In the genomic region with DNA sequence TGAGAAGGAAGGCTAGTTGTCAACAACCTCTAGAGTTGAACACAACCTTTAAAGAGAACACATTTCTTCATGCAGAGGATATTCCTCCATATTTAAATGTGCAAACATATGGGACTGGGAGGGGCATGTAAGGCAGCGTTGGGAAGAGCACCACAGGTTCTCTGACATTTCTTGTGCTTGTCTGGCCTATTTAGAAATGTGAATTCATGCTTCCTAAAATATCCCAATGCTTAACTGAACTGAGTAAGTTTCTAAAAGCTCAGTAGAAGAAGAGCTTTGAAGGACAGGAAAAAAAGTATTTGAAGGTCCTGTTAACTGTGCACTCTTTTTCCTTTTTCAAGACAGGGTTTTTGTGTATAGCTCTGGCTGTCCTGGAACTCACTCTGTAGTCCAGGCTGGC, we compare ENCODE assay signal across 12 mouse cellular contexts. TPM values are rescaled to one million over a fixed set of nuclear protein-coding genes. Genes with fewer than 3 reads are reported as not detected.
"Had no signal": no experiment of that assay in that cellular context is flagged by ENCODE, and none has a peak within 500 bp of the region (broad histone marks: within the 10 kb centered on the region; RNA-seq: fewer than 3 reads in every experiment).

No protein-coding gene starts in this region.

- DNase-seq: retina, postnatal 1 day; right cerebral cortex, adult 18-20 months; right cerebral cortex, postnatal 14 days; right cerebral cortex, postnatal 25 days; spleen, adult 18-20 months; thymus, adult 18-20 months; thymus, adult 2 months; thymus, postnatal 14 days; thymus, postnatal 25 days; thymus, postnatal 36 days; thymus, postnatal 4 days had no signal

RNA-seq across cellular contexts. Expression of a gene that starts 13.4 kb away (rescaled TPM):
- total RNA-seq: neutrophil, adult 5-6 weeks had no signal

RNA-seq across cellular contexts. Expression of a gene that starts 32.2 kb away (rescaled TPM):
- total RNA-seq: neutrophil, adult 5-6 weeks had no signal
